Comparison of ENCODE assay signal across 24 mouse cellular contexts in genomic region chr2:148743846-148744407, GRCm38 (mm10). TPM values are rescaled to one million over a fixed set of nuclear protein-coding genes. Genes with fewer than 3 reads are reported as not detected.
DNase-seq lines count a peak whose midpoint lies in the region; ATAC-seq and TF ChIP-seq lines count a peak whose summit lies in the region.
"Had no signal": no experiment of that assay in that cellular context is flagged by ENCODE, and none has a peak within 500 bp of the region (broad histone marks: within the 10 kb centered on the region; RNA-seq: fewer than 3 reads in every experiment).

No protein-coding gene starts in this region.

- WGBS in heart, adult 2 months = 51% methylated on average over 3 of the region's 3 CpGs
- WGBS in hindbrain, embryonic 12.5 days = 88% methylated on average over 3 of the region's 3 CpGs

- TF ChIP-seq EP300 in heart, adult 2 months (IDR thresholded peaks at IDR 0.05; ENCODE audit: insufficient read depth, low read depth, low read length) = no peak

- H3K4me1 ChIP-seq in heart, adult 2 months (ENCODE audit: control insufficient read depth, insufficient read depth, low read length) = no peaks in the 10 kb centered on the region
- H3K4me1 ChIP-seq in hindbrain, embryonic 12.5 days = no peaks in the 10 kb centered on the region
- H3K4me1 ChIP-seq: embryonic facial prominence, embryonic 15.5 days; forebrain, embryonic 10.5 days; limb, embryonic 12.5 days; liver, embryonic 13.5 days; lung, embryonic 15.5 days; midbrain, embryonic 13.5 days had no signal

- peak; percentile 20 for DNase-seq in adrenal gland, adult 2 months
- DNase-seq in adrenal gland, postnatal 4 days (ENCODE audit: low spot score in 2 of 2) = no peak
- DNase-seq in heart, adult 11 months = peak; percentile 49
- DNase-seq in heart, adult 2 months = no peak
- DNase-seq in left cerebral cortex, postnatal 4 days = peak; percentile 6
- DNase-seq in left cerebral cortex, postnatal 36 days (ENCODE audit: low spot score in 2 of 2) = no peak
- DNase-seq in kidney, postnatal 36 days = peak; percentile 38 to 52
- DNase-seq: adrenal gland, postnatal 25 days; embryo, embryonic 11 days; liver, embryonic 13.5 days; thymus, postnatal 36 days had no signal

- H3K79me2 ChIP-seq in heart, adult 2 months (replicated peaks; ENCODE audit: control insufficient read depth, insufficient read depth, low read length) = no peaks in the 10 kb centered on the region

- no peak overlapping the region for H3K4me2 ChIP-seq in hindbrain, embryonic 12.5 days (replicated peaks)
- H3K4me2 ChIP-seq: embryonic facial prominence, embryonic 15.5 days; limb, embryonic 12.5 days; liver, embryonic 13.5 days; lung, embryonic 15.5 days; midbrain, embryonic 13.5 days had no signal

- no peak overlapping the region for H3K4me3 ChIP-seq in heart, adult 2 months
- no peak overlapping the region for H3K4me3 ChIP-seq in hindbrain, embryonic 12.5 days
- H3K4me3 ChIP-seq: embryonic facial prominence, embryonic 15.5 days; forebrain, embryonic 10.5 days; left cerebral cortex, adult 2 months; limb, embryonic 12.5 days; liver, embryonic 13.5 days; lung, embryonic 15.5 days; midbrain, embryonic 13.5 days had no signal

- H3K36me3 ChIP-seq in heart, adult 2 months (ENCODE audit: control insufficient read depth, insufficient read depth, low read length) = no peaks in the 10 kb centered on the region
- no peaks in the 10 kb centered on the region for H3K36me3 ChIP-seq in hindbrain, embryonic 12.5 days
- H3K36me3 ChIP-seq: embryonic facial prominence, embryonic 15.5 days; forebrain, embryonic 10.5 days; limb, embryonic 12.5 days; liver, embryonic 13.5 days; lung, embryonic 15.5 days; midbrain, embryonic 13.5 days had no signal

- intact Hi-C loops in heart, adult 2 months (cut with DNase I) = no loop called here
- intact Hi-C loops in left cerebral cortex, postnatal 4 days (cut with DNase I) = no loop called here
- intact Hi-C loops in left cerebral cortex, postnatal 36 days (cut with DNase I) = no loop called here

- no peak overlapping the region for H3K9ac ChIP-seq in heart, adult 2 months (ENCODE audit: low read depth, low read length)
- H3K9ac ChIP-seq in hindbrain, embryonic 12.5 days = no peak overlapping the region
- H3K9ac ChIP-seq: embryonic facial prominence, embryonic 15.5 days; limb, embryonic 12.5 days; liver, embryonic 13.5 days; lung, embryonic 15.5 days; midbrain, embryonic 13.5 days had no signal

- no peak overlapping the region for H3K27ac ChIP-seq in heart, adult 2 months
- no peak overlapping the region for H3K27ac ChIP-seq in hindbrain, embryonic 12.5 days
- H3K27ac ChIP-seq: embryonic facial prominence, embryonic 15.5 days; forebrain, embryonic 10.5 days; limb, embryonic 12.5 days; liver, embryonic 13.5 days; lung, embryonic 15.5 days; macrophage; midbrain, embryonic 13.5 days had no signal

- ATAC-seq in hindbrain, embryonic 12.5 days (ENCODE audit: low FRiP score) = no peak
- ATAC-seq: midbrain, embryonic 13.5 days had no signal

- H3K9me3 ChIP-seq in hindbrain, embryonic 12.5 days (replicated peaks) = no peaks in the 10 kb centered on the region
- H3K9me3 ChIP-seq: embryonic facial prominence, embryonic 15.5 days; forebrain, embryonic 10.5 days; limb, embryonic 12.5 days; liver, embryonic 13.5 days; lung, embryonic 15.5 days; midbrain, embryonic 13.5 days had no signal

- TF ChIP-seq POLR2A in heart, adult 2 months (IDR thresholded peaks at IDR 0.05; ENCODE audit: insufficient read depth, low read depth, low read length) = no peak

- TF ChIP-seq CTCF in heart, adult 2 months (IDR thresholded peaks at IDR 0.05) = no peak

- H3K27me3 ChIP-seq in heart, adult 2 months (ENCODE audit: control insufficient read depth, insufficient read depth, low read length) = no peaks in the 10 kb centered on the region
- no peaks in the 10 kb centered on the region for H3K27me3 ChIP-seq in hindbrain, embryonic 12.5 days
- H3K27me3 ChIP-seq: embryonic facial prominence, embryonic 15.5 days; limb, embryonic 12.5 days; liver, embryonic 13.5 days; lung, embryonic 15.5 days; midbrain, embryonic 13.5 days had no signal

RNA-seq across cellular contexts. Expression of gene Cstl1, which starts 6.2 kb away (rescaled TPM):
- under 1 TPM in 1 of 2 experiments, not detected in 1; 0.62 TPM for total RNA-seq in adrenal gland, adult 2 months (2021)
- polyA plus RNA-seq in adrenal gland, adult 2 months (2012; rRNA removed) = not detected in 2 replicates
- under 1 TPM in 1 of 2 experiments, not detected in 1; 0.79 TPM for total RNA-seq in adrenal gland, postnatal 4 days (2021)
- not detected for total RNA-seq in heart, adult 2 months (2021)
- polyA plus RNA-seq in heart, adult 2 months (2012; rRNA removed) = not detected in 2 replicates
- under 1 TPM in 1 of 2 experiments, not detected in 1; 0.95 TPM for total RNA-seq in left cerebral cortex, postnatal 4 days (2021)
- 1 to 10 TPM; 1.5 TPM for total RNA-seq in left cerebral cortex, postnatal 36 days (2021)
- not detected in 2 replicates for polyA plus RNA-seq in hindbrain, embryonic 12.5 days (2016; fragmentation: Nextera tagmentation; extraction: Ambion mirVana)
- total RNA-seq: CH12.LX; hematopoietic stem cell, adult 5-6 weeks had no signal
- polyA plus RNA-seq: embryonic facial prominence, embryonic 15.5 days; forebrain, embryonic 10.5 days; heart, embryonic 14.5 days; limb, embryonic 12.5 days; liver, embryonic 13.5 days; lung, embryonic 15.5 days; macrophage; midbrain, embryonic 13.5 days; small intestine, adult 2 months had no signal

RNA-seq across cellular contexts. Expression of gene Napb, which starts 11.7 kb away (rescaled TPM):
- total RNA-seq in adrenal gland, adult 2 months (2021) = 1 to 10 TPM; 4.8 to 5.1 TPM
- 0.49 and 0.61 TPM in 2 replicates for polyA plus RNA-seq in adrenal gland, adult 2 months (2012; rRNA removed)
- total RNA-seq in adrenal gland, postnatal 4 days (2021) = 10 to 100 TPM; 12.4 to 14.0 TPM
- 1 to 10 TPM; 1.1 to 1.3 TPM for total RNA-seq in heart, adult 2 months (2021)
- 0.88 and 1.8 TPM in 2 replicates for polyA plus RNA-seq in heart, adult 2 months (2012; rRNA removed)
- total RNA-seq in left cerebral cortex, postnatal 4 days (2021) = 100 to 1,000 TPM; 122 to 135 TPM
- total RNA-seq in left cerebral cortex, postnatal 36 days (2021) = 100 to 1,000 TPM; 342 to 359 TPM
- polyA plus RNA-seq in hindbrain, embryonic 12.5 days (2016; fragmentation: Nextera tagmentation; extraction: Ambion mirVana) = 25.6 and 30.6 TPM in 2 replicates

RNA-seq across cellular contexts. Expression of gene Cst11, which starts 27.4 kb away (rescaled TPM):
- total RNA-seq in adrenal gland, adult 2 months (2021) = not detected
- polyA plus RNA-seq in adrenal gland, adult 2 months (2012; rRNA removed) = not detected in 2 replicates
- not detected for total RNA-seq in adrenal gland, postnatal 4 days (2021)
- total RNA-seq in heart, adult 2 months (2021) = not detected
- not detected in 2 replicates for polyA plus RNA-seq in heart, adult 2 months (2012; rRNA removed)
- total RNA-seq in left cerebral cortex, postnatal 4 days (2021) = not detected
- total RNA-seq in left cerebral cortex, postnatal 36 days (2021) = not detected
- not detected in 2 replicates for polyA plus RNA-seq in hindbrain, embryonic 12.5 days (2016; fragmentation: Nextera tagmentation; extraction: Ambion mirVana)
- total RNA-seq: adrenal gland, postnatal 25 days; CH12.LX; gastrocnemius, postnatal 4 days; hematopoietic stem cell, adult 5-6 weeks; left cerebral cortex, adult 2 months had no signal
- polyA plus RNA-seq: embryonic facial prominence, embryonic 15.5 days; forebrain, embryonic 10.5 days; heart, embryonic 14.5 days; limb, embryonic 12.5 days; liver, embryonic 13.5 days; lung, embryonic 15.5 days; macrophage; midbrain, embryonic 13.5 days; small intestine, adult 2 months had no signal

RNA-seq across cellular contexts. Expression of gene 8030411F24Rik, which starts 37.9 kb away (rescaled TPM):
- total RNA-seq in adrenal gland, adult 2 months (2021) = not detected
- not detected in 2 replicates for polyA plus RNA-seq in adrenal gland, adult 2 months (2012; rRNA removed)
- not detected for total RNA-seq in adrenal gland, postnatal 4 days (2021)
- not detected for total RNA-seq in heart, adult 2 months (2021)
- polyA plus RNA-seq in heart, adult 2 months (2012; rRNA removed) = not detected in 2 replicates
- total RNA-seq in left cerebral cortex, postnatal 4 days (2021) = not detected
- not detected for total RNA-seq in left cerebral cortex, postnatal 36 days (2021)
- not detected in 2 replicates for polyA plus RNA-seq in hindbrain, embryonic 12.5 days (2016; fragmentation: Nextera tagmentation; extraction: Ambion mirVana)
- total RNA-seq: adrenal gland, postnatal 25 days; CH12.LX; gastrocnemius, postnatal 4 days; hematopoietic stem cell, adult 5-6 weeks; left cerebral cortex, adult 2 months had no signal
- polyA plus RNA-seq: forebrain, embryonic 10.5 days; heart, embryonic 14.5 days; limb, embryonic 12.5 days; liver, embryonic 13.5 days; lung, embryonic 15.5 days; macrophage; midbrain, embryonic 13.5 days; small intestine, adult 2 months had no signal

RNA-seq across cellular contexts. Expression of gene Cst12, which starts 45.2 kb away (rescaled TPM):
- not detected for total RNA-seq in adrenal gland, adult 2 months (2021)
- polyA plus RNA-seq in adrenal gland, adult 2 months (2012; rRNA removed) = not detected in 2 replicates
- total RNA-seq in adrenal gland, postnatal 4 days (2021) = under 1 TPM in 1 of 2 experiments, not detected in 1; 0.62 TPM
- under 1 TPM in 1 of 2 experiments, not detected in 1; 0.50 TPM for total RNA-seq in heart, adult 2 months (2021)
- polyA plus RNA-seq in heart, adult 2 months (2012; rRNA removed) = 0.67 TPM in 1 of 2 replicates, not detected in the other
- total RNA-seq in left cerebral cortex, postnatal 4 days (2021) = not detected
- total RNA-seq in left cerebral cortex, postnatal 36 days (2021) = 1 to 10 TPM; 3.6 to 5.0 TPM
- not detected in 2 replicates for polyA plus RNA-seq in hindbrain, embryonic 12.5 days (2016; fragmentation: Nextera tagmentation; extraction: Ambion mirVana)
- total RNA-seq: adrenal gland, postnatal 25 days; CH12.LX; gastrocnemius, postnatal 4 days; hematopoietic stem cell, adult 5-6 weeks had no signal
- polyA plus RNA-seq: embryonic facial prominence, embryonic 15.5 days; forebrain, embryonic 10.5 days; heart, embryonic 14.5 days; limb, embryonic 12.5 days; liver, embryonic 13.5 days; lung, embryonic 15.5 days; macrophage; midbrain, embryonic 13.5 days; small intestine, adult 2 months had no signal

Comparison
In these comparisons a context has a peak if more than half of its experiments do, and no peak if none do; other contexts are left out.
1. DNase-seq: peak in adrenal gland, adult 2 months (single experiment), heart, adult 11 months (single experiment), left cerebral cortex, postnatal 4 days (single experiment) and kidney, postnatal 36 days (2 of 2); none in adrenal gland, postnatal 4 days (0 of 2), heart, adult 2 months (0 of 2) and left cerebral cortex, postnatal 36 days (0 of 2).
2. RNA of gene Napb, which starts 11.7 kb away (total RNA-seq): 342 to 359 TPM in left cerebral cortex, postnatal 36 days and 122 to 135 TPM in left cerebral cortex, postnatal 4 days; 12.4 to 14.0 TPM in adrenal gland, postnatal 4 days, 4.8 to 5.1 TPM in adrenal gland, adult 2 months and 1.1 to 1.3 TPM in heart, adult 2 months; every median in the first group is over 4 times any median in the second.